Mouse (Mus musculus) common myeloid progenitor, adult 5-6 weeks (primary cell): ENCODE results near the gene Eif2b2. TPM values are rescaled to one million over a fixed set of nuclear protein-coding genes. Genes with fewer than 3 reads are reported as not detected.

Experiments used
- ATAC-seq: replicated peaks from 2 replicates; pipeline ENCODE4 v1.8.0; 2016; ENCODE audit warnings: low read depth, mild to moderate bottlenecking, moderate TSS enrichment, inconsistent platforms; ENCODE audit not compliant: poor library complexity, severe bottlenecking
- total RNA-seq: library from RNA; stranded (forward); fragments of 200-1000, 187-1606 nt; gene quantifications from 2 replicates; pipeline ENCODE4 v1.2.3, GENCODE M21; 2017

The Eif2b2 gene
- 82.3 and 89.5 TPM in 2 replicates for total RNA-seq

DNA sequence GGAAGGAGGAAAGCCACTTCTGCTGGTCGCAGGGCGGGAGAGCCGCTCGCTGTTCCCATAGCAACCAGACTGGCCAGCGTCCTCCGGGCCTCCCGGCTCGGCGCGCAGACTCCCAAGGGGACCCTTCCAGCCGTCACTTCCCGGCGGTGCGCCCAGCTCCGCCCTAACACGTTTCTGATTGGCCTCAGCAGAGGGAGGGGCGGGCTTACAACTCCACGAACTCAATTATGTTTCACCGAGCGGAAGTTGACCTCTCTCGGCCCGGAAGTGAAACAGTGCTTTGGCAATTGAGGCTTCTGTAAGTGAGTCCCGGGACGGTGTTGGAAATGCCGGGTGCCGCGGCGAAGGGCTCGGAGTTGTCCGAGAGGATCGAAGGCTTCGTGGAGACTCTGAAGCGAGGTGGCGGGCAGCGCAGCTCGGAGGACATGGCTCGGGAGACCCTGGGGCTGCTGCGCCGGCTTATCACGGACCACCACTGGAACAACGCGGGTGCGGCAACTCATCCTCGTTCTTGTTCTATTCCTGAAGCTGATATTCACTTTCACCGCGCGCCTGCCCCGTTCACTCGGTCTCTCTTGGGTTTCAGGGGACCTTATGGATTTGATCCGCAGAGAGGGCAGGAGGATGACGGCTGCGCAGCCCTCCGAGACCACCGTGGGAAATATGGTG lies at the start of gene Eif2b2:
Eif2b2 (plus strand) TSS at position 246 of the 669 bp plus-strand sequence.
- ATAC-seq = peak; percentile 99

DNA sequence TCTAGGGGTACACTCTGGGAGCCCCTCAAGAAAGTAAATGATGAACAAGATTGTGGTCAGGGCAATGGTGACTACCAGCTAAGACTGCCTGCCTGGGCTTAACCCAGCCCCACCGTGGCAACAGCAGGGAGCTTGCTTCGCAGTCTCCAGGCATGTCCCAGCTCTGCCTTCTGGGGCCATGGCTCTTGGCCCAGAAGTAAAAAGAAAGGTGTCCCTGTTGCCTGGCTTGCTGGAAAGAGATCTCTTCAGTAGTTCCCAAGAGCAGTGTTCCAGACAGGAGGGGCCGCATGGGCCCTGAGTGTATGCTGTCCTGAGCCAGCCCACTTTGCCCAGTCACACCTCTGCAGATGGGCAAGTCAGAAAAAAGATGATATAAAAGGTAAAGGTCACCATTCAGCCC lies 49.4 kb upstream of the Eif2b2 start:
- ATAC-seq = no peak

- ATAC-seq = no peak
Observed at GRCm38 (mm10) chr12:85170284-85170947, 48.9 kb upstream of the Eif2b2 start.

DNA sequence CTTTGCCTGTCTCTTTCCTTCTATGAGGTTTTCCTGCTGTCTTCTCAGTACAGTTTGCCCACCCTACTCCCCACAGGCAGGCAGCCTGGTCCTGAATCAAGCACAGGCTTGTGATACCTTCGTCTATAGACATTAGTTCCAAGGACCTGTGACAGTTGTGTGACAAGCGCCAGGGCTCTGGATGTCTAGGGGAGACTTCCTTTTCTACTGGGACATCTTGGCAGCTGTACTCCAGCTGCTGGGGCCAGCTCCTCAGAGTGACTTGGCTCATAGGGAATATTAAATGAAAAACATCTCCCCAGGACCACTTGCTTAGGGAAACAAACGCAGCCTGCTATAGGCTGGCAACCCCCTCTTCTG lies 48.4 kb upstream of the Eif2b2 start:
- no peak for ATAC-seq

DNA sequence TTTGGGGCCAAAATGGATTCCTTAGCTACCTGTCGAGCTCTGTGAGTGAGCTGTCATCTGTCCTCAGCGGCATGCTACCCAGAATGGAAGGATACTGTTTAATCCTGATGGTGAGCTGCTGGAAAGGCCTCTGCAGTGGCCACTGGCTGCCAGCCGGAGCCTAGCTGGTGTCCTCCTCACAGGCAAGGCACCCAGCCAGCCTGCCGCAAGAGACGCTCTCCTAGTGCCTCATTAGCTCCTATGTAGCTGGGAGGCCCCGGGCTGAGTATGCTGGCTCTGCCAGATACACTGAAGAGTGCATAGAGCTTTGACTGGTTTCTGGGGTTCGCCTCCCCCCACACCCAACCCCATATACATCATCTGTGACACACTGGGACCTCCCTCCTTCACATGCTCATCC lies 45.3 kb upstream of the Eif2b2 start:
- no peak for ATAC-seq

GRCm38 (mm10) chr12:85175087-85175675 lies 44.1 kb upstream of the Eif2b2 start:
- no peak for ATAC-seq

DNA sequence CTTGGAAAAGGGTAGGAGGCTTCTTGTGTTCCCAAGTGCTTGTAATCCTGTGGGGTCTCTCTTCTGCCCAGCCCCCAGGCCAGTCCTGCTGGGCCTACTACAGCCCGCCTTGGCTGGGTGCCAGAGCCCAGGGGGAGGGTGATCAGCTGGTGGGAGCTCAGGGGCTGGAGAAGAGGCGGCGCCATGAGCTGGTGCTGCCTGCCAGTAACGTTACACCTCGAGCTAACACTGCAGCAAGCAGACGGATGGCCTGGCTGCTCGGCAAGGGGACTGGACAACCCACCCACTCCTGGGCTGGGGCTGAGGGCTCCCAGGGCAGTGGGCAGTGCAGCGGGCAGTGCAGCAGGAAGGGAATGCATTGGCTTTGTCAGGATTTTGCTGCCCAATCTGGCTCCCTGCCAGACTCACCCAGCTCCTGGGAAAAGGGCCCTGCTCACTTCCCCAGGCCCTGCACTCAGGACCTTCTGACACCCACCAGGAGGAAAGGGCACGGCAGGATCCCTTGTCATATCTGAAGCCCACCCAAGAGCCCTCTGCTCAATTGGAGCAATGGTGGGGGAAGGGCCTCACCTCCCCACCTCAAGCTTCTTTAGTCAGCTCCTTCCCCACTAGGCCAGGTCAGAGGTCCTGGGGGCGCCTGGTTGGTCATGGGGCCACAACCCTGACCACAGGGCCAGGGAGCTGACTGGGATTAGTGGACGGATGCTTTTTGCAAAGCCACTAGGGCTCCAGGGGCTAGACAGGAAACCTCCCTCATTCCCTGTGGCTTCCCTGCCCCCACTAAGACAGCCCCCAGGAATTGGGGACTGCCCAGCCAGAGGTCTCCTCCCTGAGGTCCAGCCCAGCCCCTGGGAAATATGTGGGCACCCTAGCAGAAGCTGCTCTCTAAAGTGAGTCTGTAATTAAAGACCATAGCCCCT lies 43.1 kb upstream of the Eif2b2 start:
- no peak for ATAC-seq

GRCm38 (mm10) chr12:85176846-85177523 lies 42.3 kb upstream of the Eif2b2 start:
- peak; percentile 89 for ATAC-seq

GRCm38 (mm10) chr12:85177740-85178239 lies 41.5 kb upstream of the Eif2b2 start, which contains the start of gene Pgf:
Gene Pgf (minus strand): TSS chr12:85177790.
- ATAC-seq = 0 out of 2 replicates have a peak, but pooled peaks have one; percentile 15

DNA sequence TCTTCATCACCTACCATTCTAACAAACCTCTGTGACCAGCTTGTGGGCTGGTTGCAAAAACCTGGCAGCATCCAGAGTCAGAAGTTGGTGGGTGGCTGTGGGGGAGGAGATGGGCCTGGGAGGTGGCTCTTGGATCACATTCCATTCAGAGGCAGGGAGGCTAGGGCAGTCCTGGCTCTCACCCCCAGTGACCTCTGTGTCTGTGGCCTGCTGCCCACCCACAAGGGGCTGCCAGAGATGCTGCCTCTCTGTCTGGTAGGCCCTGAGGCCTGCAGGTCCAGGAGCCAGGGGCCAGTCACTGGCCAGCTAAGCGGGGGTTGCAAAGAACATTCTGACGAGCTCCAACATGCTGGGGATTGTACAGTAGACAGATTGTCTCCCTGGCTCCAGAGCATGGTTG lies 41.0 kb upstream of the Eif2b2 start:
- no peak for ATAC-seq

DNA sequence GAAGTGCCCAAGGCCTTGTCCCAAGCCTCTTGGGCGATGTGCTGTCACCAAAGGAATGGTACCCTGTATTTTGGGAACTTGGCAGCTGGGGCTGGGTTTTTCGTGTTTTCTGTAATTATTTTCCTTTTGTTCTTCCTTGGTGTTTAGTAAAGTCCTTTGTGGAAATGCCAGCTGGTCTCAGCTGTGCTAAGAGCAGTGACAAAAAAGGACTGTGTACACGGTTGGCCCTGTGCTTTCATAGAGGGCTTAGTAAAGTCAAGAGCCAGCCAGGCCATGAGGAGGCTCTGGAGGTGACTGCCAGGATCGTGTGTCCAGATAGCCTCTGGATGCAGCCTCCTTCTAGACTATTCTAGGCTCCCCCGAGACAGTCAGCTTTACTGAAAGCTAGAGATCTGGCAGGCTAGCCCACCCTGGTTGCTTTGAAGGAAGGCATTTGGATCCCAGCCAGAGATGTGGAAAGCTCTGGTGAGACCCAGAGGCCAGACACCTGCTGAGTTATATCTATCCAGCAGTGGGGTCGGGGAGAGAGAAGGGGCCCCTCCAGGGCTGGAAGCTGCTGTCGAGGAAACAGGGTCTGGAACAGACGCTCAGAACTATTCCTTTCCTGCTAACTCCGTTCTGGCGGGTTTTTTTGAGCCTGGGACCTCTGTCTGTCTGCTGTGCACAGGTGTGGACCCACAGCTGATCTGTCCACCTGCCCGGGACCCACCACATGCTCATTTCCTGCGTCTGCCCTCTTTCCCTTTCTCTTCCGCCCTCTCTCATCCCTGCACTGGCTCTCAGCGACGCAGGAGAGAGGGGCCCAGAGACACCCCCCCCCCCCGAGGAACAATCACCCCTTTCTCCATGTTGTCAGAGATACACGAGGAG lies 37.6 kb upstream of the Eif2b2 start:
- no peak for ATAC-seq

GRCm38 (mm10) chr12:85182345-85182643 lies 37.0 kb upstream of the Eif2b2 start:
- no peak for ATAC-seq

DNA sequence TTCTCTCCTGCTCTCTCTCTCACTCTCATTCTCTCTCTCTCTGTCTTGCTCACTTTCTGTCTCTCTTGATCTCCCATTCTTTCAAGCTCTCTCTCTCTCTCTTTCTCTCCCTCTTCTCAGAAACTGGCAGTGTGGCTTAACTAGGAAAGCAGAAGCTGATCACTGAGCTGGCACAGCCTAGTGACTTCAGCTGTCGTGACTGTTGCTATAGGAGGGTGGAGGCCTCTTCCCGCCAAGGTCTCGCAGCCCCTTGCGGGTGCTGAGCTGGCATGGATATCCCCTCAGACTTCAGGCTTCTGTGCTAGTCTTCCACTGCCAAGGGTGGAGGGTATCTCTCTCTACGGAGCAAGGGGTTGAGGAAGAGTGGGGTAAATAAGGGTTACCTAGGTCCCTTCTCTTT lies 36.4 kb upstream of the Eif2b2 start:
- ATAC-seq = peak; percentile 51; the same call in 1 of the 2 replicates

GRCm38 (mm10) chr12:85184118-85184517 lies 35.2 kb upstream of the Eif2b2 start:
- no peak for ATAC-seq

DNA sequence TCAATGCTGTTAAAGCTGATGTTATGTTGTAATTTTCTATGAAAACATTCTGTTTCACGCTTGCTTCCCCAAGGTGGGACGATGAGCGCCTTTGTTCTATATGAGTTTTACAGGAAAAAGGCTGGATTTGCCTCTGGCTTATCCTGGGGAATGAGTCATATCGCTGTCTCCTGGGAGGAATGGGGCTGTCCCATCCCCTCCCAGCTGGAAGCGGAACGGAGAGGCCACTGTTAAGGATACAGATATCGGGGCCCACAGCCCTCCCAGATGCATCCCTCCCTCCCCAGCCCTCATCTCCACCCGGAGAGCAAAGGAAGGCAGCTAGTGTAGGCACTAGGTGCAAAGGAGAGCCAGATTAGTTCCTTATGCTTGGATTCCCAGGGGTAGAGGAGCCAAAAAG lies 33.5 kb upstream of the Eif2b2 start:
- ATAC-seq = no peak

DNA sequence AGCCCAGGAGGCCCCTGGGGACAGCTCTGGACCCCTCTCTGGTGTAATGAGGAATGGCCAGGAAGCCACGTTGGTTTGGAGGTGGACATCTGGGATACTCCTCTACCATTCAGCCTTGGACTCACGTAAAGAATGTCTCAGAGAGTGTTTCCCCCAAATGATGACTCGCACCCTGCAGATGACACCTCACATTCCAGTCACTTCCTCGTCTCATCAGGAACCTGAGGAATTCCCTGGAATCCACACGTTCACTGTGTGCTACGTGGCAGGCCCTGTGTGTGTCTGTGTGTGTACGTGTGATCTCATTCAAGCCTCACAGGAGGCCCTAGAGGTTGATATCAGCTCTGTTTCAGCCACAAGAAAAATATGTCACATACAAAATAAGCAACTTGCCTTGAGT lies 32.9 kb upstream of the Eif2b2 start:
- ATAC-seq = no peak

DNA sequence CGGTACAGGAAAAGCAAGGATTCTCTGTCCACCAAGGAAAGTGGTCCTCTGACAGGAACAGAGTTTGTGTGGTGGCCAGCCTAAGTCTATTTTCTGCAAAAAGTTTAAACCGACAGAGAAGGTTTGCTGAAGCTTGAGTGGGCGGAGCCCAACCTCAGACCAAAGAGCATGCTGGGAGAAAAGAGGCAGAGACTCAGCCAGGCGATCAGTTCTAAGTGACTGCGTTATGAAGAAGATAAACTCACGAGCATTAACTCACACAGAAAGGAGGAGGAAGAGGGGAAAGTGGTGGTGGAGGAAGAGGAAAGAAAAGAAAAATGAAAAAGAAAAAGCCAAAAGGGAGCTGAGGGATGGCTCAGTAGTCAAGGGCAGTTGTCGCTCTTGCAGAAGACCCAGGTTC lies 29.0 kb upstream of the Eif2b2 start:
- ATAC-seq = no peak

DNA sequence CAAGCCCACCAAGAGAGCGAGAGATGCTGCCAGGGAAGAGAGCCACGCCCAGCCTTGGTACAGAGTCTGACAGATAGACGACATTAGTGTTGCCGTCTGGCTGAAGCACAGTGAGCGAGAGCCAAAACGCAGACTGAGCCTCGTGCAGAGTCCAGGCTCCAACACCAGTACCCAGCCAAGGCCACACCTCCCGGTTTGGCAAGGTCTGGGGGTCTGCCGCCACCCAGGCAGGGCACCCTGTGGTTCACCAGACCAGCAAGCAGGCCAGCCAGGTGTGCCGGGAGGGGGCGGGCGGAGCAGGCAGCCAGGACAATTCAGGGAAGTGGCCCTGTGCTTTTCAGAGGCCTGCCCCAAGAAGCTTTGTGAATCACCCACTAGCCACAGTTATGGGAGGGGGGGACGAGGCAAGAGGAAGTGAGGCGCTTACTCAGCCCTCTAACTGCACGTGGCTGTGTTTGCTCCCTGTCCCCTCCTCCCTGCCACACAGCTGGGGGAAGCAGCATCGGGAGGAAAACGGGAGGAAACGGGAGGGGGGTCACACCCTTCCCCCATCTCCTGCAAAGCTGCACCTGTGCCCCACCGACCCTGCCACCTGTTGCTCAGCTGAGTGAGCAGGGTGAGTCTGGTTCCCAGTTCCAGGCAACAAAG lies 26.7 kb upstream of the Eif2b2 start:
- ATAC-seq = peak; percentile 94
